Mouse (Mus musculus) stomach, embryonic 14.5 days (tissue): ENCODE data around the gene Cd244a. TPM values are rescaled to one million over a fixed set of nuclear protein-coding genes. Genes with fewer than 3 reads are reported as not detected.

Experiments used
- ATAC-seq: fragments of 200-750 bp; cut with Nextera tagmentation; 2 replicates; pipeline ENCODE4 v1.8.0; 2017; ENCODE audit warnings: low read depth, moderate TSS enrichment; ENCODE audit not compliant: insufficient number of reproducible peaks, insufficient read depth, low FRiP score
- H3K27ac ChIP-seq: fragments of 300-500 bp; sonication (generic); 2 replicates; pipeline ENCODE4 v1.5.1; 2014; ENCODE audit warnings: mild to moderate bottlenecking, low read length, moderate library complexity, mixed read lengths
- H3K27me3 ChIP-seq: fragments of 300-500 bp; sonication (generic); 2 replicates; pipeline ENCODE4 v1.6.1; 2014; ENCODE audit warnings: low read length, control low read depth, mixed read lengths; ENCODE audit not compliant: control insufficient read depth, insufficient read depth
- H3K36me3 ChIP-seq: fragments of 300-500 bp; sonication (generic); 2 replicates; pipeline ENCODE4 v1.6.1; 2014; ENCODE audit warnings: mild to moderate bottlenecking, control low read depth, low read length, moderate library complexity, mixed read lengths; ENCODE audit not compliant: control insufficient read depth, insufficient read depth
- H3K4me1 ChIP-seq: fragments of 300-500 bp; sonication (generic); 2 replicates; pipeline ENCODE4 v1.6.1; 2014; ENCODE audit warnings: low read length, control low read depth, mixed read lengths; ENCODE audit not compliant: control insufficient read depth, insufficient read depth
- H3K4me2 ChIP-seq: fragments of 300-500 bp; sonication (generic); replicated peaks from 2 replicates; pipeline ENCODE4 v1.6.1; 2014; ENCODE audit warnings: low read depth, low read length, control low read depth
- H3K4me3 ChIP-seq: fragments of 300-500 bp; sonication (generic); 2 replicates; pipeline ENCODE4 v1.5.1; 2014; ENCODE audit warnings: low read depth, low read length, control low read depth
- H3K9ac ChIP-seq: fragments of 300-500 bp; sonication (generic); replicated peaks from 2 replicates; pipeline ENCODE4 v1.6.1; 2014; ENCODE audit warnings: low read depth, mild to moderate bottlenecking, control low read depth, low read length, moderate library complexity, mixed read lengths
- H3K9me3 ChIP-seq: fragments of 300-500 bp; sonication (generic); 2 replicates; pipeline ENCODE4 v1.6.1; 2016; ENCODE audit warnings: low read depth, low read length, control low read depth; ENCODE audit not compliant: control insufficient read depth
- WGBS: fragments of 180-500 bp; shearing (Covaris S2); extraction: QIAGEN DNeasy Blood & Tissue Kit; methylation state at CpG from one replicate; pipeline ENCODE4 v1.1.7; 2014; 5-methylcytosine and 5-hydroxymethylcytosine counted together
- microRNA-seq: library from miRNA; unstranded; fragments of <30 nt; microRNA quantifications from one replicate; pipeline ENCODE4, GENCODE M21; 2016
- polyA plus RNA-seq: library from polyadenylated mRNA; unstranded; fragments of >200 nt; fragmentation: Nextera tagmentation; extraction: Ambion mirVana; gene quantifications from 2 replicates; pipeline ENCODE4 v1.2.1, GENCODE M21; 2014

Gene Cd244a
- polyA plus RNA-seq, 1 experiment from 2014 or later = 0.26 TPM

DNA sequence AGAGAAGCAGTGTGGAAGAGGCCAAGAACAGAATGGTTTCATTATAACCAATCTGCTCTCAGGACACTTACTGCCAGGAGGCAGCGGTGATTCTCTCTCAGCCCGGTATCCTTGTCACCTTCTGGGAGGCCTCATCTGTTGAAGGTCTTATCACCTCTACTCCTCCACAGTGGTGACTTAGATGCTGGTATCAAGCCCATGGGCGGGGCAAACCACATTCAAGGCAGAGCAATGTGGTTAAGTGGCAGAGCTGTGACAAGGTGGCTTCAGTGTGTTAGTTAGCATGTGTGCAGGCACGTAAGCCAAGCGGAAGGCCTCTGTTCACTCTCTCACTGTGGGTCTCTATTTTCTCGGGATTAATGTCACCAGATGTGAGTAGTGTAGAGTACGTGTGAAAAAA, 84.6 kb downstream of the Cd244a start:
- Histone ChIP-seq H3K4me1 (no peaks in the 10 kb centered on the region), H3K4me3 (no peak overlapping the region), H3K9ac (no peak overlapping the region), H3K27me3 (no peaks in the 10 kb centered on the region), H3K36me3 (no peaks in the 10 kb centered on the region), H3K27ac (no peak overlapping the region), H3K4me2 (no peak overlapping the region), H3K9me3 (no peaks in the 10 kb centered on the region)
- no peak for ATAC-seq
- WGBS = 72% methylated on average over 7 of the region's 7 CpGs

DNA sequence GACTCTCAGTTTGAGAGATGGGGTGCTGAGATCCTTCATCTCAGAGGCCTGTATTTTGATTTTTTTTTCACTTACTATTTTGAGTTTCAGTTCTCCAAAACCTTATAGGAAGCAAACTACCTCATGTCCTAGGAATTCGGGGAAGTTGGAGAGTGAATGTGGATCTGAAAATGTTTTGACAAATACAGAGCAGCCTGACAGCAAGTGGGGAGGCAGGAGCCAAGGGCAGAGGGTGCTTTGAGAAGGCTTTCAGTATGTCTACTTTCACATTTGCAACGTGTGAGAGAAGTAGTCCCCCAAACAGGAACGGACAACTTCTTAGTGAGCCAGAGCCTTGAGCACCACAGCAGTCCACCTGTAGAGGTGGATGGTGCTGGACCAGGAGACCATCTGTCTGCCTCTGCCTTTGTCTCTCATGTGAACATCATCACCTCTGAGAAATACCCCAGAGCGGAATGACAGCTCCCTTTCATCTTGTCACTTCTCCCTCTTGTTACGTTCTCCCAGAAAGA, 87.5 kb downstream of the Cd244a start:
- H3K4me3 ChIP-seq = no peak overlapping the region
- H3K4me2 ChIP-seq = no peak overlapping the region
- no peak overlapping the region for H3K27ac ChIP-seq
- no peak overlapping the region for H3K9ac ChIP-seq
- no peaks in the 10 kb centered on the region for H3K4me1 ChIP-seq
- no peaks in the 10 kb centered on the region for H3K36me3 ChIP-seq
- whole genome bisulfite sequencing = 64% methylated on average over 5 of the region's 5 CpGs
- no peak for ATAC-seq
- H3K27me3 ChIP-seq = no peaks in the 10 kb centered on the region
- H3K9me3 ChIP-seq = no peaks in the 10 kb centered on the region

DNA sequence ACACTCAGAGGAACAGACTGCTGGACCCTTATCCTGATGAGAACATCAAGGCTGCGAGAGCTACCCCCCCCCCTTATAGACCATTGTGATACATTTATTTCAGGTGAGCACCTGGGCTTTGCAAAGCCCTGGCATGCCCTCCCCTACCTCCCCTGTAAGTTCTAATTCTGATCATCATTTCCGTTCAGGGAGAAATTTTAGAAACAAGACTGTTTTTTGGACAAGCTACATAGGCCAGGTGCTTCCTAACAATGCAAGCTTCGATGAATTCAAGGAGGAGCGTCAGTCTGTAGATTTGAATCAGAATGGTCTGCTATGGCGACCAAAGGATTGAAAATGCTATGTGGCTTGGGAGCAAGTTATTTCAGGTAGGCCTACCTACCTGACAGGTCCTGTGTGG, 88.7 kb downstream of the Cd244a start:
- 84% methylated on average over 5 of the region's 5 CpGs for WGBS
- Histone ChIP-seq H3K4me3 (no peak overlapping the region), H3K9ac (no peak overlapping the region), H3K9me3 (no peaks in the 10 kb centered on the region), H3K27me3 (no peaks in the 10 kb centered on the region), H3K4me1 (no peaks in the 10 kb centered on the region), H3K4me2 (no peak overlapping the region), H3K27ac (no peak overlapping the region), H3K36me3 (no peaks in the 10 kb centered on the region)
- ATAC-seq = no peak

DNA sequence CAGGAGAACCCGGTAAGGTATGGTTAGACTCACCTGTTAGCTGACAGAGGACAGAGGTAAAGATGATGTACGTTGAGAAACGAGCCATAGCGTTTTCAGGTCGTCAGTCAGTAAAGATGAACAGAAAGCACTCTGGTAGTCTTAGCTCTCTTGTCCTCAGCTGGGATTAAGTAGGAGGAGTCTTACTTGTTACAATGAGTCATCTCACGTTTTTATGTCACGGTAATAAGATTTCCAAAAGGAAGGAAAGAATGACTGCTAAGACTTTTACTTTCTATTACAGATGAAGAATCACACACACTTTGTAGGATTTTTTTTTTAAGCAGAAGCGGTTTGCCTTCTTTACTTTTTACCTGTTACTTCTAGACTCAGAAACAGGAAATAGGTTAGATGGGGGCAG, 89.8 kb downstream of the Cd244a start:
- Histone ChIP-seq H3K27me3 (no peaks in the 10 kb centered on the region), H3K4me2 (no peak overlapping the region), H3K9ac (no peak overlapping the region), H3K4me1 (no peaks in the 10 kb centered on the region), H3K27ac (no peak overlapping the region), H3K4me3 (no peak overlapping the region), H3K9me3 (no peaks in the 10 kb centered on the region), H3K36me3 (no peaks in the 10 kb centered on the region)
- WGBS = 68% methylated on average over 8 of the region's 8 CpGs
- no peak for ATAC-seq

DNA sequence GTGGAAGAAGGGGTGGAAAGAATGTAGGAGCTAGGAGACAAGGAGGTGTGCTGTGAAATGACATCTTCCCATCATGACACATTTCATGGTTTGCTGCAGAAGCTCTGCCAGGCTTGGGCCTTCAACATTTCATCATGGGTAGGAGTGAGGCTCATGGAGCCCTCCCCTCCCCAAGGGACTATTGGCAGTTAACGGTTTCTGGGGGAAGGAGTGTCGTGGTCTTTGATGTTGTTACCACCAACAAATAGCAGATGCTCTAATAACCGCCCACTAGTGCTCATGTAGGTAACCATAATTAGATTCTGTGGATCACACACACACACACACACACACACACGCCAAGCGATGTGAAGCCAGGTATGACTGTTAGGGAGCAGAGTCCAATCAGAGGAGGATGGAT, 93.7 kb downstream of the Cd244a start, which contains the start of gene Slamf7:
TSS of gene Slamf7 (minus strand) at position 302 of the 400 bp plus-strand sequence.
- Histone ChIP-seq H3K4me3 (no peak within 1 kb of the TSS), H3K36me3 (no peaks in the 10 kb centered on the region), H3K4me1 (no peaks in the 10 kb centered on the region), H3K27me3 (no peaks in the 10 kb centered on the region), H3K27ac (no peak within 1 kb of the TSS), H3K9me3 (no peaks in the 10 kb centered on the region), H3K9ac (no peak within 1 kb of the TSS), H3K4me2 (no peak within 1 kb of the TSS)
- WGBS = 88% methylated on average over 5 of the region's 5 CpGs
- no peak for ATAC-seq

DNA sequence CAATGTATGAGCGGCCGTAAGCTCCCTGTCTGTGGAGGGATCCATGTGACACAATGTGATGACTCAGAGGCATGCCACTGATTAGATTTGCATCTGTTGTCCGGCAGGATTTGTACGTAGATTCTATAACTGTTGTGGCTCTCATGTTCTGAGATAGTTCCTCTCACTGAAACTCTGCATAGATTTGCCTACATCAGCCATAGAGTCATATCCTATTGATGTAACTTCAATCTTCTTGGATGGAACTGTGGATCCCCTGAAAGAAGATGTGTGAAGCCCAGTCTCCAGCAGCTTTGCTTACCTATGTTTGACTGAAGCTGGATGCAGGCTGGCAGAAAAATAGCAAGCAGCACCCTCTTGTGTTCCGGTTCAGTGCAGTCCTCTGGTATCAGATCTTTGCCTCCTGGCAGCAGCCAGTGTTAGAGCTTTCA, 99.6 kb downstream of the Cd244a start:
- H3K4me3 ChIP-seq = no peak overlapping the region
- H3K9me3 ChIP-seq = no peaks in the 10 kb centered on the region
- ATAC-seq = no peak
- H3K4me2 ChIP-seq = no peak overlapping the region
- no peak overlapping the region for H3K9ac ChIP-seq
- H3K27ac ChIP-seq = no peak overlapping the region
- WGBS = 75% methylated on average over 5 of the region's 5 CpGs
- H3K36me3 ChIP-seq = no peaks in the 10 kb centered on the region
- H3K4me1 ChIP-seq = no peaks in the 10 kb centered on the region
- no peaks in the 10 kb centered on the region for H3K27me3 ChIP-seq

Small RNA genes within 50 kb of the gene (microRNA-seq; reads per million reads assigned to microRNA genes)
- not detected for gene Mir7683

Other genes with a start within 250 kb of the Cd244a start
- gene Dedd, start 230.0 kb upstream of the Cd244a start, polyA plus RNA-seq = 48.8 and 54.1 TPM in 2 replicates
- gene Nit1, start 213.5 kb upstream of the Cd244a start, polyA plus RNA-seq = 37.1 and 40.8 TPM in 2 replicates
- gene Pfdn2, start 213.5 kb upstream of the Cd244a start, polyA plus RNA-seq = 44.7 TPM in 2 replicates
- gene Klhdc9, start 198.4 kb upstream of the Cd244a start, polyA plus RNA-seq = 1.5 and 1.6 TPM in 2 replicates
- gene Nectin4, start 189.1 kb upstream of the Cd244a start, polyA plus RNA-seq = 10.7 and 13.7 TPM in 2 replicates
- 0.67 and 1.3 TPM in 2 replicates for gene Arhgap30, start 170.2 kb upstream of the Cd244a start, polyA plus RNA-seq
- gene Usf1, start 147.9 kb upstream of the Cd244a start, polyA plus RNA-seq = 85.2 and 95.0 TPM in 2 replicates
- 3.0 and 3.1 TPM in 2 replicates for gene Tstd1, start 140.3 kb upstream of the Cd244a start, polyA plus RNA-seq
- 119 and 127 TPM in 2 replicates for gene F11r, start 121.7 kb upstream of the Cd244a start, polyA plus RNA-seq
- gene Alyref2, start 55.7 kb upstream of the Cd244a start, polyA plus RNA-seq = 14.5 and 14.6 TPM in 2 replicates
- gene Itln1, start 23.9 kb upstream of the Cd244a start, polyA plus RNA-seq = not detected in 2 replicates
- gene Ly9, start 48.2 kb downstream of the Cd244a start, polyA plus RNA-seq = not detected in 2 replicates
- gene Slamf7, start 93.8 kb downstream of the Cd244a start, polyA plus RNA-seq = 0.14 TPM in 1 of 2 replicates, not detected in the other
- 2.5 and 3.2 TPM in 2 replicates for gene Cd48, start 122.8 kb downstream of the Cd244a start, polyA plus RNA-seq
- gene Slamf1, start 207.9 kb downstream of the Cd244a start, polyA plus RNA-seq = 0.06 and 0.19 TPM in 2 replicates